Mouse (Mus musculus): ENCODE measurements around the gene Tbx10.

- TF ChIP-seq CTCF (IDR thresholded peaks at IDR 0.05; ENCODE audit: extremely low read depth, insufficient read length, insufficient replicate concordance, low read depth, low read length) (no peak), POLR2A (IDR thresholded peaks at IDR 0.05; ENCODE audit: low read depth, low read length) (no peak)
These were observed 11.8 kb downstream of the Tbx10 start for GRCm38 (mm10) chr19:4004331-4004730.

All from small intestine, adult 2 months (tissue).